Mouse (Mus musculus) liver, embryonic 15.5 days (tissue): ENCODE measurements around the gene Wdr90. TPM values are rescaled to one million over a fixed set of nuclear protein-coding genes. Genes with fewer than 3 reads are reported as not detected.

Source experiments
- ATAC-seq: fragments of 200-750 bp; cut with Nextera tagmentation; 2 replicates; pipeline ENCODE4 v1.8.0; 2017; ENCODE audit warnings: moderate number of reproducible peaks, mild to moderate bottlenecking, moderate library complexity; ENCODE audit not compliant: insufficient read depth
- H3K27ac ChIP-seq: fragments of 300-500 bp; sonication (generic); replicated peaks from 2 replicates; pipeline ENCODE4 v1.5.1; 2015; ENCODE audit warnings: mild to moderate bottlenecking, inconsistent platforms
- H3K27me3 ChIP-seq: fragments of 300-500 bp; sonication (generic); 2 replicates; pipeline ENCODE4 v1.6.1; 2015; ENCODE audit warnings: mild to moderate bottlenecking, inconsistent platforms
- H3K36me3 ChIP-seq: fragments of 300-500 bp; sonication (generic); replicated peaks from 2 replicates; pipeline ENCODE4 v1.6.1; 2015; ENCODE audit warnings: moderate library complexity, mild to moderate bottlenecking, inconsistent platforms
- H3K4me1 ChIP-seq: fragments of 300-500 bp; sonication (generic); replicated peaks from 2 replicates; pipeline ENCODE4 v1.6.1; 2015; ENCODE audit warnings: inconsistent platforms
- H3K4me2 ChIP-seq: fragments of 300-500 bp; sonication (generic); 2 replicates; pipeline ENCODE4 v1.6.1; 2015; ENCODE audit warnings: moderate library complexity, mild to moderate bottlenecking, inconsistent platforms
- H3K4me3 ChIP-seq: fragments of 300-500 bp; sonication (generic); replicated peaks from 2 replicates; pipeline ENCODE4 v1.5.1; 2015; ENCODE audit warnings: mild to moderate bottlenecking, inconsistent platforms
- H3K9ac ChIP-seq: fragments of 300-500 bp; sonication (generic); 2 replicates; pipeline ENCODE4 v1.6.1; 2015; ENCODE audit warnings: moderate library complexity, mild to moderate bottlenecking, inconsistent platforms
- H3K9me3 ChIP-seq: fragments of 300-500 bp; sonication (generic); replicated peaks from 2 replicates; pipeline ENCODE4 v1.6.1; 2016; ENCODE audit warnings: inconsistent platforms
- WGBS: fragments of 180-500 bp; shearing (Covaris S2); methylation state at CpG from one replicate; pipeline ENCODE4 v1.1.7; 2015; ENCODE audit warnings: mixed read lengths; ENCODE audit not compliant: insufficient replicate concordance; 5-methylcytosine and 5-hydroxymethylcytosine counted together
- polyA plus RNA-seq: library from polyadenylated mRNA; unstranded; fragments of >200 nt; fragmentation: Nextera tagmentation; extraction: Ambion mirVana; gene quantifications from 2 replicates; pipeline ENCODE4 v1.2.1, GENCODE M21; 2015

The Wdr90 gene
- polyA plus RNA-seq, 1 experiment from 2014 or later: 8.1 TPM

DNA sequence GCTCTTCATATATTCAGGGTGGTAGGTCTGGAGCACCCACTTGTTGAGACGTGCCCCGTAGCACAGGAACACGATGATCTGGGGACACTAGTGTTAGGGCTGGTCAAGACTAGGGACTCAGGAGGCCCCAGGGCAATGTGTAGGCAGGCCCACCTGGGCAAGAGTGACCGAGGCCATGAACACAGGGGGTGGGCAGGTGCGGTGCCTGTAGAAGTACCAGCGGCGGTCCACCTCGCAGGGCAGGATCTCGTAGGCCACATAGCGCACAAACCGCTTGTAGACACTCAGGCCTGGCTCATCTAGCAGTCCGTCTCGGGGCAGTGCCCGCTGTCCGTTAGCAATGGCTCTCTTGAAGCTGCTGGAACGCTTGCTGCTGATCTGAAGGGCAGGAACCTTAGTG is 25.5 kb downstream of the Wdr90 start:
- no peak overlapping the region for H3K4me3 ChIP-seq
- no peaks in the 10 kb centered on the region for H3K27me3 ChIP-seq
- H3K4me1 ChIP-seq: peaks cover 87% of the 10 kb centered on the region
- no peak overlapping the region for H3K4me2 ChIP-seq
- no peak for ATAC-seq
- WGBS: 89% methylated on average over 16 of the region's 16 CpGs
- no peak overlapping the region for H3K9ac ChIP-seq
- H3K9me3 ChIP-seq: no peaks in the 10 kb centered on the region
- no peak overlapping the region for H3K27ac ChIP-seq
- H3K36me3 ChIP-seq: peaks cover 49% of the 10 kb centered on the region

DNA sequence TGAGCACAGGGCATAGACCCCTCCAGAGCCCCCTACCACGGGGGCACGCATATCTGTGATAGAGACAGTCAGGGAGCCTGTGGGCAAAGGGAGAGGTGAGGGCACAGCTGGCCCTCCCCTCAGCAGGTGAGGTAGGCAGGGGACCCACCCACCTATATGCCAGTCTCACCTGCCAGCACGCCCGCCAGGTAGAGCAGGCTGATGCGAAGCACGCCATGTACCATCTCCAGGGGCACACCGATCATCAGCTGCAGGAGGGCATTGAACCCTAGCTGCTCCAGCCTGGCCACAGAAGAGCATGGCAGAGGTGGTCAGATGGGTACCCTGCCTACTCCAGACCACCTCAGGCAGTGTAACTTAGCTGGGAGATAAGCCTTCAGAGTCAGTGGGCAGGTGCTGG is 26.0 kb downstream of the Wdr90 start:
- Histone ChIP-seq H3K4me2 (peak overlapping the region; percentile 92), H3K9ac (no peak overlapping the region)

DNA sequence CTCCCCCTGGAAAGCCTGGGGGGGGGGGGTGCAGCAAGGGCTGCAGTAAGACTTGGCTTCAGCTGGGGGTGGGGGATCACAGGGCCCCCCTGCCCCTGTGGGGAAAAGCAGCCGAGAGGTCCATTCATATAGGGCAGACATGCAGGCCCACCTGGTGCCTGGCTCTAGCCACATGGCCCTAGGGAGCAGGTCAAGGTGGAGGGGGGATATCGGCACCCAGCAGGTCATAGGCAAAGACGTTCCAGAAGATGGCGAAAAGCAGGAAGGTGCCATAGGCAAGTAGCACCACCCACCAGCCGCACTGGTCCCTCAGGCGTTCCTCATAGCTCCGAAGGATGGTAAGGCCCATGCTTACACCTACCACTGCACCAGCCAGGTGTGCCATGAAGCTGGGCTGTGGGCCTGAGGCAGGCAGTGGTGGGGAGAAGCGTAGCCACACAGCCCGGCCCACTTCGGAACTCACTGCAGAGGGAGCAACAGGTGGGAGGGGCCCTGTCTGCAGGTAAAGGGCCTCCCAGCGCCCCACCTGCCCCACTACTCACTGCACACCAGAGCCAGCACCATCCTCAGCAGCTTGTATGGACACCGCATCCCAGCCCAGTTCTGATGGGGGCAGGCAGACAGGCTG is 26.6 kb downstream of the Wdr90 start:
- 67% methylated on average over 12 of the region's 12 CpGs for WGBS
- Histone ChIP-seq H3K27me3 (no peaks in the 10 kb centered on the region), H3K4me1 (peaks cover 90% of the 10 kb centered on the region), H3K36me3 (peaks cover 49% of the 10 kb centered on the region), H3K9me3 (no peaks in the 10 kb centered on the region), H3K9ac (peak overlapping the region; percentile 71; the same call in 1 of the 2 replicates), H3K27ac (0 out of 2 replicates have a peak overlapping the region, but pooled peaks have one; percentile 90), H3K4me2 (peak overlapping the region; percentile 92), H3K4me3 (peak overlapping the region; percentile 72)
- no peak for ATAC-seq

More for the DNA sequence above, 26.0 kb downstream of the Wdr90 start:
- Histone ChIP-seq H3K27me3 (no peaks in the 10 kb centered on the region), H3K36me3 (peaks cover 49% of the 10 kb centered on the region), H3K9me3 (no peaks in the 10 kb centered on the region), H3K27ac (no peak overlapping the region), H3K4me3 (no peak overlapping the region; the same call in 1 of the 2 replicates), H3K4me1 (peaks cover 89% of the 10 kb centered on the region)
- ATAC-seq: no peak
- WGBS: 88% methylated on average over 7 of the region's 7 CpGs

- ATAC-seq: no peak
- Histone ChIP-seq H3K27me3 (no peaks in the 10 kb centered on the region), H3K27ac (peak overlapping the region; percentile 90), H3K4me1 (peaks cover 91% of the 10 kb centered on the region), H3K4me2 (peak overlapping the region; percentile 92), H3K9ac (peak overlapping the region; percentile 71), H3K36me3 (peaks cover 46% of the 10 kb centered on the region), H3K4me3 (peak overlapping the region; percentile 72), H3K9me3 (no peaks in the 10 kb centered on the region)
- WGBS: 33% methylated on average over 6 of the region's 6 CpGs
Observed at GRCm38 (mm10) chr17:25833961-25834594, 27.2 kb downstream of the Wdr90 start.

DNA sequence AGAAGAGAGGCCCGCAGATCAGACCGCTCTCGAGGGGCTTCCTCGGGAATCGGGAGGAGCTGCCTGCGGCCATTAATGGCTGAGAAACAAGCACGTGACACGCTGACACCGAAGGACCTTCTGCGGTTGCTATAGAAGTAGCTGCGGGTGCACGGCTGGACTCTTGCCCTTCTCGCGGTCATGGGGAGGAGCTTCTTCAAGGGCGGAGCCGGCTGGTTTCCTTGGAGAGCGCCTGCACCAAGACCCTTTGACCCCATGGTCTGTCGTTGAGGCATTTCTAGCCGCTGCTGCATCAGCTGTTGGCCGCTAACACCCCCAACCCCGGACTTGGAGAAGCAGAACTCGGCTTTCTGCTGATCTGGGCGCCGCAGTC is 28.0 kb downstream of the Wdr90 start, which contains the start of gene Stub1:
TSS of gene Stub1 (minus strand) at position 114 of the 373 bp plus-strand sequence.
- Histone ChIP-seq H3K9me3 (no peaks in the 10 kb centered on the region), H3K4me3 (peak within 1 kb of the TSS; percentile 72), H3K27ac (peak within 1 kb of the TSS; percentile 90), H3K27me3 (no peaks in the 10 kb centered on the region), H3K9ac (peak within 1 kb of the TSS; percentile 79), H3K36me3 (peaks cover 41% of the 10 kb centered on the region), H3K4me2 (peak within 1 kb of the TSS; percentile 92), H3K4me1 (peaks cover 95% of the 10 kb centered on the region)
- WGBS: 0% methylated on average over 24 of the region's 24 CpGs
- peak; percentile 59 for ATAC-seq

DNA sequence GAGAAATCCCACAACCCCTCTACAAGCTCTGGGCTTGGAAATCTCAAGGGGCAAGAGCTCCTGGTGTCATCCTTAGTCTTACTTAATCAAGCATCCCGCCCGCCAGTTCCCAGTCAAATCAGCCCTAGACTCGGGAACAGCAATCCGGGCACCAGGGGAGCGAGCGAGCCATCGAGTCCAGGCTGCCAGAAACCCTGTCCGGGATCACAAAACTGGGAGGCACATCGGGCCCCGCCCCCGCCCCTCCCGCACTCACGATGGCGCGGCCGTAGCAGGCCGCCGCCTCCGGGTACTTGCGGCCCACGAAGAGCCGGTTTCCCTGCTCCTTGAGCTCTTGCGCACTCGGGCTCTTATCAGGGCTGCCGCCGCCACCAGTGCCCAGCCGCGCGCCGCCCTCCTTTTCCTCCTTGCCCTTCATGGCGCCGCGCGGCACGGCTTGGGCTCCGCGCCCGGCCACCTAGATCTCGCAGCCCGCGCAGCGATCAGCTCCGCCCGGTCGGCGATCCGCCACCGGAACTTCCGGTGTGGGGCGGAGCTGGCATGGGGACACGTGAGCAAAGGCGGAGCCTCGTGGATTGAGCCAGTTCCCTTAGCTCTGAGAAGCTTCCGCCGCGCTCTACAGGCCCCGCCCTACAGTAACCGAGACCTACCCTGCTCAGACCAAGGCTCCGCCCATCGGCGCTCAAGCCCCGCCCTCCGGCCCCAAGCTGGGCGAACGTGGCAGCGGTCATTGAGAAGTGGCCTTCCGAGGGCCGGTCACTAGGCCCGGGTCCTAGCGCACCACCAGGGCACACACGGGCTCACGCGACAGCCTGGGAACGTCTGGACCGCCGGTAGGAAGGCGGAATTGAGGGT is 28.6 kb downstream of the Wdr90 start:
- Histone ChIP-seq H3K4me3 (peak overlapping the region; percentile 72), H3K4me1 (peaks cover 92% of the 10 kb centered on the region), H3K4me2 (peak overlapping the region; percentile 92), H3K27ac (peak overlapping the region; percentile 90), H3K27me3 (no peaks in the 10 kb centered on the region), H3K9ac (peak overlapping the region; percentile 79), H3K9me3 (no peaks in the 10 kb centered on the region), H3K36me3 (peaks cover 41% of the 10 kb centered on the region)
- peak; percentile 87 for ATAC-seq
- 0% methylated on average over 75 of the region's 77 CpGs for WGBS

DNA sequence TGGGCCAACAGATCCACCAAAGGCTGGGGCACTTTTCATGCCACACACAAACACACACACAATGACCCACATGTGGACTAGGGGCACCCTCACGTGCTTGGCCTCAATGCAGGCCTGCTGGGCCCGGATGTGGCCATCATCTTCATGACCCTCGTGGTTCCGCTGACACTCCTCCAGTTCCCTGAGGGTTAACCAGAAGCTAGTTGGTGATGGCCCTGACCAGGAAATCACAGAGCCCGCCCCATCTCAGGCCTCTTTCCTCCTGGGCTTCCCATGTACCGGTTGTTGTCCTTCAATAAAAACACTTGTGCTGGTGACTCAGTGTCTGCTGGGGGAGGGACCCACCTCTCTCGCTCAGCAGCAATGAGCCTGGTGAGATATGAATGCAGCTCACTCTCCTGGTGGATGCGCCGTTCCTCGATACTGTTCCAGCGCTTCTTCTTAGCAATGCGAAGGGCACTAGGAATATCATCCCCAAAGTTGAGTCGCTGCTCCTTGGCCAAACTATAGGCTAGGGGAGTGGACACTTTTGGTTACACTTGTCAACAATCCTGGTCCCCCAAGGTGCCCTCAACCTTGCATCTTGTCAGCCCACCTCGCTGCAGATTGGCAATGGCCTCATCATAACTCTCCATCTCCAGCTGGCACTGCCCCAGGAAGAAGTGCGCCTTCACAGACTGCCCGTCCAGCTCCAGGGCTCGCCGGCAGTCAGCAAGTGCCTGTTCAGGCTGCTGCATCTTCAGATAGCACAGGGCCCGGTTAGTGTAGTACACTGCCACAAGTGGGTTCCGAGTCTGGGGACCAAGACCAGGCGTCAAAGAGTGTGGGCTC is 29.6 kb downstream of the Wdr90 start:
- H3K4me1 ChIP-seq: peaks cover 82% of the 10 kb centered on the region
- peak overlapping the region; percentile 90 for H3K27ac ChIP-seq
- H3K9ac ChIP-seq: peak overlapping the region; percentile 79
- no peak for ATAC-seq
- WGBS: 41% methylated on average over 21 of the region's 21 CpGs
- peak overlapping the region; percentile 72 for H3K4me3 ChIP-seq
- H3K27me3 ChIP-seq: no peaks in the 10 kb centered on the region
- no peaks in the 10 kb centered on the region for H3K9me3 ChIP-seq
- H3K4me2 ChIP-seq: peak overlapping the region; percentile 92
- H3K36me3 ChIP-seq: peaks cover 46% of the 10 kb centered on the region

- H3K9me3 ChIP-seq: no peaks in the 10 kb centered on the region
- peaks cover 53% of the 10 kb centered on the region for H3K36me3 ChIP-seq
- WGBS: 80% methylated on average over 14 of the region's 14 CpGs
- H3K9ac ChIP-seq: no peak overlapping the region
- H3K4me2 ChIP-seq: peak overlapping the region; percentile 92
- peak overlapping the region; percentile 72 for H3K4me3 ChIP-seq
- H3K27ac ChIP-seq: peak overlapping the region; percentile 90; the same call in 1 of the 2 replicates
- peaks cover 75% of the 10 kb centered on the region for H3K4me1 ChIP-seq
- no peak for ATAC-seq
- H3K27me3 ChIP-seq: no peaks in the 10 kb centered on the region
Observed at GRCm38 (mm10) chr17:25830806-25831431, 30.4 kb downstream of the Wdr90 start.

DNA sequence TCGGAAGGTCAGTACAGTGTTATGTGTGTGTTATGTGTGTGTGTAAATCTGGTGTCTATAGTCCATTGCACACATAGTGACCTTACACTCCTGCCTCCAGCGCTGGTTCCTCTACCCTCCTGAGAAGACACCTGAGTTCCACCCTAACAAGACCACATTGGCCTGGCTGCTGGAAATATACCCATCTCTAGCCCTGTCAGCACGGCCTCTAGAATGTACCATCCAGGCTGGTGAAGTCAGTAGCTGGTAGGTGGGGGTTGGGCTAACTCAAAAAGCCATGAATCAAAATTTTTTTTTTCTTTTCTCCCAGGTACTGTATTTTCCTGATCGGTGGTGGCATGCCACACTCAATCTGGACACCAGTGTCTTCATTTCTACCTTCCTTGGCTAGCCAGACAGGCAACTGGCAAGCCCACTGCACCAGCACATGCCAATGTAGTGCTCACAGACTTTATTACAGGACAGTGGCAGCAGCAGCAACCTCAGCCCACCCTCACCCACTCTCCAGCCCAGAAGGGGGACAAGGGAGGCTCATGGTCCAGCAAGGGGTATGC is 31.0 kb downstream of the Wdr90 start:
- Histone ChIP-seq H3K4me2 (peak overlapping the region; percentile 81), H3K27me3 (no peaks in the 10 kb centered on the region), H3K9me3 (no peaks in the 10 kb centered on the region), H3K27ac (0 out of 2 replicates have a peak overlapping the region, but pooled peaks have one; percentile 69), H3K36me3 (peaks cover 57% of the 10 kb centered on the region), H3K9ac (no peak overlapping the region), H3K4me1 (peaks cover 72% of the 10 kb centered on the region), H3K4me3 (peak overlapping the region; percentile 65; the same call in 1 of the 2 replicates)
- ATAC-seq: no peak
- 70% methylated on average over 4 of the region's 4 CpGs for WGBS

GRCm38 (mm10) chr17:25829558-25830017 is 31.7 kb downstream of the Wdr90 start:
- ATAC-seq: no peak
- H3K9ac ChIP-seq: peak overlapping the region; percentile 61
- peak overlapping the region; percentile 65 for H3K4me3 ChIP-seq
- no peaks in the 10 kb centered on the region for H3K9me3 ChIP-seq
- H3K4me2 ChIP-seq: peak overlapping the region; percentile 81
- H3K27ac ChIP-seq: peak overlapping the region; percentile 69
- H3K4me1 ChIP-seq: peaks cover 72% of the 10 kb centered on the region
- no peaks in the 10 kb centered on the region for H3K27me3 ChIP-seq
- 35% methylated on average over 8 of the region's 8 CpGs for WGBS
- peaks cover 52% of the 10 kb centered on the region for H3K36me3 ChIP-seq
